Mouse (Mus musculus) adrenal gland, postnatal 36 days (tissue): ENCODE results near the gene Trmt10a. TPM values are rescaled to one million over a fixed set of nuclear protein-coding genes. Genes with fewer than 3 reads are reported as not detected.

Experiments used
- DNase-seq, 2 experiments: peaks; one replicate each; pipeline ENCODE4 v3.0.0; 2021; ENCODE audit warnings: mixed read lengths in 1 of 2
- total RNA-seq, 2 experiments: library from RNA; stranded (reverse); gene quantifications; 2 replicates each; pipeline ENCODE4 v1.2.3; 2021

Trmt10a gene
- total RNA-seq, 2 experiments from 2014 or later: 12.9 to 13.1 TPM

DNA sequence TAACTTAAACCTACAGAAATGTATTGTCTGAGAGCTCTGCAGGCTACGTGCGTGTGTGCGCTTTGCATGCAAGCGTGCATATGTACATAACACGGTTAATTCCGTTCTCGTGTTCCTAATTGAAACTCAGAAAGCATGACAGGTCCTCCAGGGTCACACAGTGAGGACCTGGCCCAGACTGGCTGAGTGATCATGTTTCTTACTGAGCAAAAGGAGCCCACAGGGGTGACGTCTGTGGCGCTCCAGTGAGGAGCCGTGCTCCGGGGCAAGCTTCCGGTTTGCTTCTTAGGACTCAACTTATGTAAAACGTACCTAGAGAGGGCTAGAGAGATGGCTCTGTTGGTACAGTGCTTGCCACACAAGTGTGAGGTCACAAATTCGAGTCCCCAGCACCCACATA is 53.8 kb downstream of the Trmt10a start:
- no peak for DNase-seq

GRCm38 (mm10) chr3:138197556-138197955 is 54.3 kb downstream of the Trmt10a start:
- no peak for DNase-seq

DNA sequence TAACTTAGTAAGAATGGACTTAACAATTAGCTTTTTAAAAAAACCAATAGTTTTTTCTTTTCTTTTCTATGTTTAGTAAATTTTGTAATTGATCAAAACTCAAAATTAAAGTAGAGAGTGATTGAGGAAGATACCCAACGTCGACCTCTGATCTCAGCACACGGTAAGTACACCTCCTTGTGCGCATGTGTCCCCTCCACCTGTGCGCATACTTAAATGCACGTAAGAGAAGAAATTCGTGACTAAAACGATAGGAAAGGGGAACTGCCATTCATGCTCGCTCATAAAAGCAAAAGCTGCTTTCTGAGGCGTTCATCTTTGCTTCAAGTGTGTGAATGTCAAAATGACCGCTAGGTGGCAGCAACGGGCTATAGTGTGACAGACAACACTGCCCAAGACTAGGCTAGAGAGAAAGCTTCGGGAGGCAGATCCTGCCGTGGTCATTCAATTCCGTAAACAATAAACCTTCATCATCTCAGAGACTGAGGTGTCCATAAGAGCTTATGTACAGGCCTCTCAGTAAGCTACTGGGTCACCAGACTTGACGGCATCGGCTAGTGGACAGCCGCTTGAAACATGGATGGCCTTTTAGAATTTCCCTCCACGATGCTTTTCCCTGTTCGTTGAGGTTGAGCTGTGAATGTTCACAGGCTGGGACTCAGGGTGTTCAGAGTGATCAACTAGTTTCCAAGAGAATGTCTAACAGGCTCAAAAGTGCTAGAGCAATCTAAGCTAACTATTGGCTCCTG is 54.9 kb downstream of the Trmt10a start:
- DNase-seq: peak; percentile 91 to 92

DNA sequence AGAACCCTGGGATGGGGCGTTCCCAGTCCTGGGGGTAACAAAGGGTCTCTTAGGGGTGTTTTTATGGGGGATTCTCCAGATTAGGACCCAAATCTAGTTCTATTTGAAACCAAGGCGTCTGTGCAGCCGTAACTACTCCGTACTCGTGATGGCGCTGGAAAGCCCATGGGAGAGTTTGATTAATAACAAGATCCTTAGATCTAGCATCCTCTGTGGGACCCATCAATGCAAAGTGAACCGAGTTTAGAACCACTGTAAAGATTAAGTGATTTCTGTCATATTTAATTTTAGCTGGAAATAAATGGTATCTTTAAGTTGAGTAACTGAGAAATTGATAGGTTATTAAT is 55.4 kb downstream of the Trmt10a start:
- no peak for DNase-seq

GRCm38 (mm10) chr3:138208821-138209220 is 65.6 kb downstream of the Trmt10a start:
- no peak for DNase-seq

Other genes with a start within 250 kb of the Trmt10a start
- gene Lamtor3, start 224.9 kb upstream of the Trmt10a start, total RNA-seq: 10 to 100 TPM; 74.6 to 80.6 TPM
- 1 to 10 TPM; 3.5 to 6.9 TPM for gene Dapp1, start 161.9 kb upstream of the Trmt10a start, total RNA-seq
- gene 1110002E22Rik, start 78.4 kb upstream of the Trmt10a start, total RNA-seq: under 1 TPM in 1 of 2 experiments, not detected in 1; 0.10 TPM
- not detected for gene Gm5105, start 76.1 kb upstream of the Trmt10a start, total RNA-seq
- 10 to 100 TPM in 1 of 2 experiments, 1 to 10 TPM in 1; 6.5 to 15.9 TPM for gene Mttp, start 1.5 kb downstream of the Trmt10a start, total RNA-seq
- gene 4930579F01Rik, start 50.4 kb downstream of the Trmt10a start, total RNA-seq: not detected
- gene Adh7, start 74.3 kb downstream of the Trmt10a start, total RNA-seq: 10 to 100 TPM in 1 of 2 experiments, 1 to 10 TPM in 1; 8.7 to 55.5 TPM
- 1,000 to 10,000 TPM; 2,463 to 7,675 TPM for gene Adh1, start 117.5 kb downstream of the Trmt10a start, total RNA-seq
- gene Adh6a, start 169.8 kb downstream of the Trmt10a start, total RNA-seq: not detected
- under 1 TPM; 0.23 to 0.33 TPM for gene Adh6b, start 198.3 kb downstream of the Trmt10a start, total RNA-seq